Mouse (Mus musculus): Measurements from ENCODE around the gene Kdm2a. TPM values are rescaled to one million over a fixed set of nuclear protein-coding genes. Genes with fewer than 3 reads are reported as not detected.

Kdm2a gene
- 35.7 and 42.7 TPM in 2 replicates for polyA plus RNA-seq (2014; fragmentation: Nextera tagmentation; extraction: Ambion mirVana)

DNA sequence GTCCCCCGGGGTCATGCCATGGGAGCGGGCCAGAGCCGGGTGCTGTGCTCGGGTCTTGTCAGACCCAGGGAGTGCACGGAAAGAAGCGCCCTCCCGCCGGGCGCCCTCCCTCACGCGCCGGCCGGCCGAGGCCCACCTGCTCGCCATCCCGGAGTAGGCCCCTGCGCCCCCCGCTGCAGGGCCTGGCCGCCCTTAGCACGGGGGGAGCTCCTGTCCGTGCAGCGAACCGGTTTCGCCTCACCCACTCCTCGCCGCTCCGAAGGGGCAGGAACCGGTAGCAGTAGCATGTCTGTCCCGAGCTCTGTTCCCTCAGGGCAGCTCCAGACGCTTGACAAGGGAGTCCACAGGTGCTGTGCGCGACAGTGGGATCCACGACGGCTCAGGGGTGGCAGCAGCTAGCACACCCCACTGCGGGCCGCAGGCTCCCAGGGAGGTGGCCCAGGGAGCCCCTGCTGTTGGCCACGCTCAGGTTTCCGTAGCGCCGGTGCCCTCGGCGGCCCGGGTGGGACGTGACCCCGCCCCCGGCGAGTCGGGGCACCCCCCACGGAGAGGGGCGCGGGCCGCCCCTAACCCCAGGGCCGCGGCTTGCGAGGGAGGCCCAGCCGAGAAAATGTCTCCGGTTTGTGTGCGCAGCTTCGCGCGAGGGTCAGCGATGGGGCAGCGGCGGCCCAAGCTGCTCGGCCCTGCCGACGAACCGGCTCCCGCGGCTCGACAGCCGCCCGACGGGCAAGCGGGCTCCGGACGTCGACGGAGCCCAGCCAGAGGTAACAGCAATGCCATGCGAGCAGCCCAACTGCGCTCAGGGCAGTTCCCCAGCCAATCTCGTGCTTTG lies at the start of gene Kdm2a:
Gene Kdm2a, minus strand, starts transcription at position 488 of the 832 bp plus-strand sequence.
- WGBS: under 1% methylated on average over 67 of the region's 82 CpGs
- H3K9ac ChIP-seq (ENCODE audit: low read length): peak within 1 kb of the TSS; percentile 83
- H3K27me3 ChIP-seq (ENCODE audit: control insufficient read depth, insufficient read depth, low read length): no peaks in the 10 kb centered on the region
- H3K4me2 ChIP-seq (ENCODE audit: low read length): peak within 1 kb of the TSS; percentile 93
- no peaks in the 10 kb centered on the region for H3K9me3 ChIP-seq (ENCODE audit: control insufficient read depth, low read length)
- ATAC-seq (ENCODE audit: insufficient number of reproducible peaks, insufficient read depth, low FRiP score, low read depth): peak; percentile 38
- peak within 1 kb of the TSS; percentile 57 to 91 for H3K27ac ChIP-seq (replicated peaks in 1 of 2; ENCODE audit: control insufficient read depth in 1 of 2, insufficient read depth in 1 of 2, low read depth in 2 of 2, low read length in 2 of 2)
- peaks cover 8% of the 10 kb centered on the region for H3K36me3 ChIP-seq (ENCODE audit: control insufficient read depth, insufficient read depth, low read length)
- peaks cover 2 to 10% of the 10 kb centered on the region in 2 experiments for H3K4me1 ChIP-seq (ENCODE audit: control insufficient read depth in 2 of 2, insufficient read depth in 2 of 2, low read length in 2 of 2)
- H3K4me3 ChIP-seq (ENCODE audit: control insufficient read depth in 1 of 2, insufficient read depth in 1 of 2, low read depth in 1 of 2, low read length in 2 of 2): peak within 1 kb of the TSS; percentile 68 to 97

DNA sequence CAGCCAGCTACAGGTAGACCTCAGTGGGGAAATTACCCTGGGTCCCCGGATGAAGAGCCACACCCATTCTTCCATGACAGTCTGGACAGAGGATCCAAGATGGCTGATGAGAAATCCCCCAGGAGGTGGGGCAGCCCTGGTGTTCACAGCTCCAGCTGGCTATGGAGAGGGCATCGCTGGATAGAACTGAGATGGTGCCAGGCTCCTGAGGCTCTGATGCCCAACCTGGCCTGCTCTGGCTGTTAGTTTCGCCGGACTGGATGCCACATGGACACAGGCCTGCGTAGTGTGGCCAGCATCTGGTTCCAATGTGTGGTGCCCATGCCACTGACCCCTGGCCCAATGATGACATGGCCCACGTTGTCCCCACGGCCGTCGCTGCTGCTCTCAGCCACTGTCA lies 49.4 kb upstream of the Kdm2a start:
- H3K4me1 ChIP-seq (ENCODE audit: control insufficient read depth in 2 of 2, insufficient read depth in 2 of 2, low read length in 2 of 2): no peaks in the 10 kb centered on the region; a peak in 1 of 4 replicates
- 90% methylated on average over 9 of the region's 9 CpGs for WGBS
- H3K9ac ChIP-seq (ENCODE audit: low read length): no peak overlapping the region
- no peaks in the 10 kb centered on the region for H3K27me3 ChIP-seq (ENCODE audit: control insufficient read depth, insufficient read depth, low read length)
- no peak for ATAC-seq (ENCODE audit: insufficient number of reproducible peaks, insufficient read depth, low FRiP score, low read depth)
- no peak overlapping the region for H3K27ac ChIP-seq (replicated peaks in 1 of 2; ENCODE audit: control insufficient read depth in 1 of 2, insufficient read depth in 1 of 2, low read depth in 2 of 2, low read length in 2 of 2)
- no peak overlapping the region for H3K4me3 ChIP-seq (ENCODE audit: control insufficient read depth in 1 of 2, insufficient read depth in 1 of 2, low read depth in 1 of 2, low read length in 2 of 2)
- H3K36me3 ChIP-seq (ENCODE audit: control insufficient read depth, insufficient read depth, low read length): no peaks in the 10 kb centered on the region
- H3K4me2 ChIP-seq (ENCODE audit: low read length): no peak overlapping the region
- no peaks in the 10 kb centered on the region for H3K9me3 ChIP-seq (ENCODE audit: control insufficient read depth, low read length)

DNA sequence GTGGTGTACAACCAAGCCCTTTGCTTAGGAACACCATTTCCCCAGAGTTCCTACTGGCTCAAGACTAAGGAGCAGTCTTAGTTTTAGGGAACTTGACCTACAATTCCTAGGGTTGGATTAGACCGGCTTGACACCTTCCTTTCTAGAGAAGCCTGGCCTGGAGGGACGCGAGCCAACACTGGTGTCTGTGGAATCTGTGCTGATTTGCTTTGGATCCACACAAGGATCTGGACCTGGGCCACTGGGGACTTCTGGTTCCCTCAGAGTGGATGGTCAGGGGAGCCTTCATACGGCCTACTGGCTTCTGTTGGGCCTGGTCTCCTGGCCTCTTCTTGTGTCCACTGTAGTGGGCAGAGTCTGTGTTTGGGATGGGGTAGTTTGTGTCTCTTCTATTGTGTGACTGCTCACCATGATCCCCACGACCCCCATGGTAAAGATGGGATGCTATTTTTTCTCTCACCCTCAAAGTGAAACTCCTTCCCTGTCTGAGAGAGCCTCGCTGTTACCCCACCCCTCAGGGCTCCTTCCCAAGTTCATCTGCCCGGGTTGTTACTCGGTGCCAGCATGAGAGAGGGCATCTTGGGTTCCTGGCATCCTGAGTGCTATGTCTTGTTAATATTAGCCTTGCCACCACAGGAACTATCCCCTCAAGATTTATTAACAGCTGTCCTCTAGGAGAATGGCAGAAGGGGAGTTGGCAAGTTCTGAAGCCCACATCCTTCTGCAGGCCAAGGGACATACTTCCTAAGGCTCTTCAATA lies 48.8 kb upstream of the Kdm2a start:
- Histone ChIP-seq H3K27ac (replicated peaks in 1 of 2; ENCODE audit: control insufficient read depth in 1 of 2, insufficient read depth in 1 of 2, low read depth in 2 of 2, low read length in 2 of 2) (no peak overlapping the region), H3K36me3 (ENCODE audit: control insufficient read depth, insufficient read depth, low read length) (no peaks in the 10 kb centered on the region), H3K9ac (ENCODE audit: low read length) (no peak overlapping the region), H3K4me3 (ENCODE audit: control insufficient read depth in 1 of 2, insufficient read depth in 1 of 2, low read depth in 1 of 2, low read length in 2 of 2) (no peak overlapping the region), H3K4me1 (ENCODE audit: control insufficient read depth in 2 of 2, insufficient read depth in 2 of 2, low read length in 2 of 2) (peaks cover under 1 to 4% of the 10 kb centered on the region in 2 experiments), H3K9me3 (ENCODE audit: control insufficient read depth, low read length) (no peaks in the 10 kb centered on the region), H3K27me3 (ENCODE audit: control insufficient read depth, insufficient read depth, low read length) (no peaks in the 10 kb centered on the region), H3K4me2 (ENCODE audit: low read length) (no peak overlapping the region)
- no peak for ATAC-seq (ENCODE audit: insufficient number of reproducible peaks, insufficient read depth, low FRiP score, low read depth)
- WGBS: 84% methylated on average over 8 of the region's 8 CpGs

DNA sequence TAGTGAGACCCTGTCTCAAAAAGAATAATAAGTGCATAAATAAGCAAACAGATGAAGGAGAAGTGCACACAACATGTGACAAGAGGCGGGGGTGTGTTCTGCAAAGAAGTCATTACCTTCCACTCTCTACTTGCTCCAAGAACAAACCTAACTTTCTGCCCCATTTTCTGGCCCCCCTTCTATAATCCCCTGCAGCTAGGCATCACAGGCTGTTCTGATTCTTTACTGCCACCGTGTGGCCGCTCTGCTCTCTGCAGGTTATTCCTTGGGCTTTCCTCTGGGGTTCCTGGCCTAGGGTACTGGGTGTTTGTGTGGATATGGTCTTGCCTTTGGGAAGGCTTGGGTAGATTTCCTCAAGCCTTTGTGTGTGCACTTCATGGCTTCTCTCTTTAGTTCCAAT lies 44.3 kb upstream of the Kdm2a start:
- no peaks in the 10 kb centered on the region for H3K27me3 ChIP-seq (ENCODE audit: control insufficient read depth, insufficient read depth, low read length)
- H3K36me3 ChIP-seq (ENCODE audit: control insufficient read depth, insufficient read depth, low read length): no peaks in the 10 kb centered on the region
- ATAC-seq (ENCODE audit: insufficient number of reproducible peaks, insufficient read depth, low FRiP score, low read depth): no peak
- WGBS: 4% methylated on average over 3 of the region's 3 CpGs
- H3K4me3 ChIP-seq (ENCODE audit: control insufficient read depth in 1 of 2, insufficient read depth in 1 of 2, low read depth in 1 of 2, low read length in 2 of 2): no peak overlapping the region
- no peak overlapping the region for H3K9ac ChIP-seq (ENCODE audit: low read length)
- no peaks in the 10 kb centered on the region for H3K9me3 ChIP-seq (ENCODE audit: control insufficient read depth, low read length)
- H3K4me2 ChIP-seq (ENCODE audit: low read length): no peak overlapping the region
- H3K27ac ChIP-seq (replicated peaks in 1 of 2; ENCODE audit: control insufficient read depth in 1 of 2, insufficient read depth in 1 of 2, low read depth in 2 of 2, low read length in 2 of 2): peak overlapping the region in 1 of 2 experiments; percentile 56; a peak in 2 of 4 replicates
- H3K4me1 ChIP-seq (ENCODE audit: control insufficient read depth in 2 of 2, insufficient read depth in 2 of 2, low read length in 2 of 2): peaks cover 16 to 23% of the 10 kb centered on the region in 2 experiments

DNA sequence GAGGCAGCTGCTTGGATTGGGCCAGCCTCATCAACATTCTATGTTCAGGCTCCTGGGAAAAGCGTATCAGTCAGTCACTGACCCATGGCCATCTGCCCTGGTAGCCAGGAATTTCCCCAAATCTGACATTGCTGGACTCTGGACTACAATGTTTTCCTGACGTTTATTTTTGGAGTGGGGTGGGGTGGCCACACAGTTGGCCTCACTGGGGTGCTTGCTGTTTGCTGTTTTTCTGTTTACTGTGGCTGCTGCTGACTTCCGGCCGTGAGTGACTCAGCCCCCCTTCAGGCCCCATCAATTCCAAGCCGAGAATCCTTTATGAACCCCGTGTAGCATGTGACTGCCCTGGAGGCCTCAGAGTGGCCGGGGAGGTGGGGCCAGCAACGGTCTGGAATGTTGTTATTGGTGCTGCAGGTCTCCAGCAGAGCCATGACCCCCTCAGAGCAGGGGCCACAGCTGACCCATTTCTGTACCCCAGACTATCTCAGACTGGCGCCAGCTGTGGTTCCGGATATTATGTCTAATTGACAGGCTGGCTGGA lies 43.6 kb upstream of the Kdm2a start:
- H3K27ac ChIP-seq (replicated peaks in 1 of 2; ENCODE audit: control insufficient read depth in 1 of 2, insufficient read depth in 1 of 2, low read depth in 2 of 2, low read length in 2 of 2): peak overlapping the region; percentile 17 to 56; a peak in 3 of 4 replicates
- H3K27me3 ChIP-seq (ENCODE audit: control insufficient read depth, insufficient read depth, low read length): no peaks in the 10 kb centered on the region
- H3K4me2 ChIP-seq (ENCODE audit: low read length): peak overlapping the region; percentile 23
- no peaks in the 10 kb centered on the region for H3K9me3 ChIP-seq (ENCODE audit: control insufficient read depth, low read length)
- ATAC-seq (ENCODE audit: insufficient number of reproducible peaks, insufficient read depth, low FRiP score, low read depth): no peak; the same call in 1 of the 2 replicates
- peaks cover 16 to 23% of the 10 kb centered on the region in 2 experiments for H3K4me1 ChIP-seq (ENCODE audit: control insufficient read depth in 2 of 2, insufficient read depth in 2 of 2, low read length in 2 of 2)
- peak overlapping the region; percentile 25; the same call in 1 of the 2 replicates for H3K9ac ChIP-seq (ENCODE audit: low read length)
- H3K4me3 ChIP-seq (ENCODE audit: control insufficient read depth in 1 of 2, insufficient read depth in 1 of 2, low read depth in 1 of 2, low read length in 2 of 2): no peak overlapping the region
- WGBS: 23% methylated on average over 10 of the region's 10 CpGs
- no peaks in the 10 kb centered on the region for H3K36me3 ChIP-seq (ENCODE audit: control insufficient read depth, insufficient read depth, low read length)

DNA sequence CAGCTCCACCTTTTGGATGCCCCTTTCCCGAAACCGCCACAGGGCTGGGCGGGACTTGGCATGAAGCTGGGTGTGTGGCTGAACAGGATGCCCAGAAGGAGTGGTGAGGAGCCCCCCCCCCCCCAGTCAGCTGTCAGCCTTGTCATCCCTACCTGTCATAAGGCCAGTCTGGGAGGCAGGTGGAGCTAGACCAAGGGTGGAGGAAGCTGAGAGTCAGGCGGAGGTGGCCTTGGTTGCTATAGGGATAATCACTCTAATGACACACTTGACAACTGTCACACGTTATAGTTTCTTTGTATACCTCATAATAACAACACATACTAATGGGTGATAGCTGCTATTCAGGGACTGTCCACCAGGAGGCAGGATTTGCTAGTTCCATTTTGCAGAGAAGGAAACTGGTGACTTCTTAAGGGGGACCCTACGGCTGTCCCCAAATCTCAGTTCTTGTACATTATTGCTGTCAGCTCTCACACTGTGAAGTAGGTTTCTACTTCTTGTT lies 43.1 kb upstream of the Kdm2a start:
- no peak for ATAC-seq (ENCODE audit: insufficient number of reproducible peaks, insufficient read depth, low FRiP score, low read depth)
- Histone ChIP-seq H3K4me3 (ENCODE audit: control insufficient read depth in 1 of 2, insufficient read depth in 1 of 2, low read depth in 1 of 2, low read length in 2 of 2) (no peak overlapping the region), H3K9ac (ENCODE audit: low read length) (no peak overlapping the region), H3K27ac (replicated peaks in 1 of 2; ENCODE audit: control insufficient read depth in 1 of 2, insufficient read depth in 1 of 2, low read depth in 2 of 2, low read length in 2 of 2) (peak overlapping the region; percentile 17 to 56; a peak in 3 of 4 replicates), H3K9me3 (ENCODE audit: control insufficient read depth, low read length) (no peaks in the 10 kb centered on the region), H3K4me2 (ENCODE audit: low read length) (peak overlapping the region; percentile 23; the same call in 1 of the 2 replicates), H3K4me1 (ENCODE audit: control insufficient read depth in 2 of 2, insufficient read depth in 2 of 2, low read length in 2 of 2) (peaks cover 20 to 27% of the 10 kb centered on the region in 2 experiments), H3K27me3 (ENCODE audit: control insufficient read depth, insufficient read depth, low read length) (no peaks in the 10 kb centered on the region), H3K36me3 (ENCODE audit: control insufficient read depth, insufficient read depth, low read length) (no peaks in the 10 kb centered on the region)
- 28% methylated on average over 6 of the region's 6 CpGs for WGBS

DNA sequence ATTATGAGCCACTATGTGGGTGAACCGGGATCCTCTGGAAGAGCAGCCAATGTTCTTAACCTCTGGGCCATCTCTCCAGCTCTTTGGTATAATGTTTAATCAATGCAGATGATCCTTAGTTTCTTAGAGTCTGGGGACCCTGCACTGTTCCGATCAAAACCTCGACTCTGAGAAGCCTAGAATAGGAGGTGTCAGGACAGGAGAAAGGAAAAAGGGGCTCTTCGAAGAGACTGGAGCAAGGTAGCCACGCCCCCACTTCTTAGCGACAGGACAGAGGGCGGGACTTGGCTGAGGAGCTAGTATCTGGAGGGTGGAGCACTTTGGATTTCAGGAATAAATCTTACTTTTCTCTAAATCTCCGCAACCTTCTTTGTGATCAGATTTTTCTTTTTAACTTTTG lies 42.1 kb upstream of the Kdm2a start:
- H3K27ac ChIP-seq (replicated peaks in 1 of 2; ENCODE audit: control insufficient read depth in 1 of 2, insufficient read depth in 1 of 2, low read depth in 2 of 2, low read length in 2 of 2): no peak overlapping the region; a peak in 1 of 4 replicates
- no peaks in the 10 kb centered on the region for H3K27me3 ChIP-seq (ENCODE audit: control insufficient read depth, insufficient read depth, low read length)
- peak overlapping the region; percentile 85; the same call in 1 of the 2 replicates for H3K9ac ChIP-seq (ENCODE audit: low read length)
- ATAC-seq (ENCODE audit: insufficient number of reproducible peaks, insufficient read depth, low FRiP score, low read depth): no peak
- H3K9me3 ChIP-seq (ENCODE audit: control insufficient read depth, low read length): no peaks in the 10 kb centered on the region
- 0 out of 2 replicates have a peak, but pooled peaks cover 7% of the 10 kb centered on the region for H3K36me3 ChIP-seq (ENCODE audit: control insufficient read depth, insufficient read depth, low read length)
- H3K4me3 ChIP-seq (ENCODE audit: control insufficient read depth in 1 of 2, insufficient read depth in 1 of 2, low read depth in 1 of 2, low read length in 2 of 2): peak overlapping the region in 1 of 2 experiments; percentile 63; a peak in 1 of 4 replicates
- peak overlapping the region; percentile 91 for H3K4me2 ChIP-seq (ENCODE audit: low read length)
- WGBS: 10% methylated on average over 8 of the region's 8 CpGs
- peaks cover 22 to 29% of the 10 kb centered on the region in 2 experiments for H3K4me1 ChIP-seq (ENCODE audit: control insufficient read depth in 2 of 2, insufficient read depth in 2 of 2, low read length in 2 of 2)

Data from heart, embryonic 14.5 days (tissue).